Mouse (Mus musculus) limb, embryonic 15.5 days (tissue): Measurements from ENCODE around the gene Smc1b. TPM values are rescaled to one million over a fixed set of nuclear protein-coding genes. Genes with fewer than 3 reads are reported as not detected.

Source experiments
- ATAC-seq: fragments of 200-750 bp; cut with Nextera tagmentation; 2 replicates; pipeline ENCODE4 v1.8.0; 2017; ENCODE audit warnings: low read depth, moderate TSS enrichment; ENCODE audit not compliant: insufficient number of reproducible peaks, low FRiP score, low TSS enrichment
- H3K27ac ChIP-seq: fragments of 300-500 bp; sonication (generic); 2 replicates; pipeline ENCODE4 v1.5.1; 2015; ENCODE audit warnings: moderate library complexity, mild to moderate bottlenecking, inconsistent platforms
- H3K27me3 ChIP-seq: fragments of 300-500 bp; sonication (generic); 2 replicates; pipeline ENCODE4 v1.6.1; 2015; ENCODE audit warnings: inconsistent platforms
- H3K36me3 ChIP-seq: fragments of 300-500 bp; sonication (generic); 2 replicates; pipeline ENCODE4 v1.6.1; 2015; ENCODE audit warnings: inconsistent platforms
- H3K4me1 ChIP-seq: fragments of 300-500 bp; sonication (generic); 2 replicates; pipeline ENCODE4 v1.6.1; 2015; ENCODE audit warnings: inconsistent platforms
- H3K4me2 ChIP-seq: fragments of 300-500 bp; sonication (generic); 2 replicates; pipeline ENCODE4 v1.6.1; 2015; ENCODE audit warnings: mild to moderate bottlenecking, inconsistent platforms
- H3K4me3 ChIP-seq: fragments of 300-500 bp; sonication (generic); 2 replicates; pipeline ENCODE4 v1.5.1; 2015; ENCODE audit warnings: mild to moderate bottlenecking, inconsistent platforms
- H3K9ac ChIP-seq: fragments of 300-500 bp; sonication (generic); 2 replicates; pipeline ENCODE4 v1.6.1; 2015; ENCODE audit warnings: inconsistent platforms
- H3K9me3 ChIP-seq: fragments of 300-500 bp; sonication (generic); 2 replicates; pipeline ENCODE4 v1.6.1; 2016; ENCODE audit warnings: inconsistent platforms
- WGBS: fragments of 180-500 bp; shearing (Covaris S2); methylation state at CpG from one replicate; pipeline ENCODE4 v1.1.7; 2015; 5-methylcytosine and 5-hydroxymethylcytosine counted together
- polyA plus RNA-seq: library from polyadenylated mRNA; unstranded; fragments of >200 nt; fragmentation: Nextera tagmentation; extraction: Ambion mirVana; gene quantifications from 2 replicates; pipeline ENCODE4 v1.2.1, GENCODE M21; 2015

The Smc1b gene
- polyA plus RNA-seq, 1 experiment from 2014 or later, result 0.22 TPM

GRCm38 (mm10) chr15:85161416-85161815 is 29.7 kb upstream of the Smc1b start:
- H3K27ac ChIP-seq, result no peak overlapping the region
- H3K36me3 ChIP-seq, result no peaks in the 10 kb centered on the region
- no peaks in the 10 kb centered on the region for H3K9me3 ChIP-seq
- H3K27me3 ChIP-seq, result no peaks in the 10 kb centered on the region
- ATAC-seq, result no peak
- H3K4me3 ChIP-seq, result no peak overlapping the region
- no peak overlapping the region for H3K4me2 ChIP-seq
- H3K4me1 ChIP-seq, result peaks cover 40% of the 10 kb centered on the region
- H3K9ac ChIP-seq, result no peak overlapping the region

- no peak for ATAC-seq
- no peak overlapping the region for H3K27ac ChIP-seq
- no peak overlapping the region for H3K4me3 ChIP-seq
- no peaks in the 10 kb centered on the region for H3K9me3 ChIP-seq
- no peak overlapping the region for H3K4me2 ChIP-seq
- WGBS, result 50% methylated on average over 4 of the region's 4 CpGs
- H3K36me3 ChIP-seq, result no peaks in the 10 kb centered on the region
- H3K27me3 ChIP-seq, result no peaks in the 10 kb centered on the region
- H3K4me1 ChIP-seq, result peaks cover 19% of the 10 kb centered on the region; the same call in 1 of the 2 replicates
- no peak overlapping the region for H3K9ac ChIP-seq
Observed at GRCm38 (mm10) chr15:85156198-85156597, 24.4 kb upstream of the Smc1b start.

GRCm38 (mm10) chr15:85154091-85154490 is 22.3 kb upstream of the Smc1b start:
- WGBS, result 87% methylated on average over 3 of the region's 3 CpGs
- no peak for ATAC-seq
- H3K27ac ChIP-seq, result no peak overlapping the region
- H3K4me2 ChIP-seq, result no peak overlapping the region
- H3K9me3 ChIP-seq, result no peaks in the 10 kb centered on the region
- H3K27me3 ChIP-seq, result no peaks in the 10 kb centered on the region
- no peaks in the 10 kb centered on the region for H3K36me3 ChIP-seq
- H3K9ac ChIP-seq, result no peak overlapping the region
- peaks cover 19% of the 10 kb centered on the region; the same call in 1 of the 2 replicates for H3K4me1 ChIP-seq
- no peak overlapping the region for H3K4me3 ChIP-seq

- H3K4me2 ChIP-seq, result no peak overlapping the region
- no peak overlapping the region for H3K9ac ChIP-seq
- H3K36me3 ChIP-seq, result no peaks in the 10 kb centered on the region
- ATAC-seq, result no peak
- 65% methylated on average over 3 of the region's 3 CpGs for WGBS
- H3K27ac ChIP-seq, result no peak overlapping the region
- peaks cover 19% of the 10 kb centered on the region; the same call in 1 of the 2 replicates for H3K4me1 ChIP-seq
- H3K9me3 ChIP-seq, result no peaks in the 10 kb centered on the region
- no peak overlapping the region for H3K4me3 ChIP-seq
- no peaks in the 10 kb centered on the region for H3K27me3 ChIP-seq
Observed at GRCm38 (mm10) chr15:85152577-85152976, 20.8 kb upstream of the Smc1b start.

GRCm38 (mm10) chr15:85151433-85151918 is 19.7 kb upstream of the Smc1b start:
- Histone ChIP-seq H3K27ac (no peak overlapping the region), H3K4me2 (no peak overlapping the region), H3K36me3 (no peaks in the 10 kb centered on the region), H3K4me3 (no peak overlapping the region), H3K9me3 (no peaks in the 10 kb centered on the region), H3K9ac (no peak overlapping the region), H3K4me1 (peaks cover 14% of the 10 kb centered on the region; the same call in 1 of the 2 replicates), H3K27me3 (no peaks in the 10 kb centered on the region)
- 27% methylated on average over 13 of the region's 13 CpGs for WGBS
- ATAC-seq, result peak; percentile 69; the same call in 1 of the 2 replicates

GRCm38 (mm10) chr15:85144249-85144648 is 12.5 kb upstream of the Smc1b start:
- no peak overlapping the region for H3K4me3 ChIP-seq
- ATAC-seq, result no peak
- H3K9me3 ChIP-seq, result no peaks in the 10 kb centered on the region
- H3K4me2 ChIP-seq, result no peak overlapping the region
- H3K9ac ChIP-seq, result no peak overlapping the region
- no peak overlapping the region for H3K27ac ChIP-seq
- H3K36me3 ChIP-seq, result no peaks in the 10 kb centered on the region
- no peaks in the 10 kb centered on the region for H3K4me1 ChIP-seq
- WGBS, result 87% methylated on average over 5 of the region's 5 CpGs
- no peaks in the 10 kb centered on the region for H3K27me3 ChIP-seq

- Histone ChIP-seq H3K27ac (no peak overlapping the region), H3K36me3 (no peaks in the 10 kb centered on the region), H3K4me3 (no peak overlapping the region), H3K4me1 (no peaks in the 10 kb centered on the region), H3K4me2 (no peak overlapping the region), H3K27me3 (no peaks in the 10 kb centered on the region), H3K9me3 (no peaks in the 10 kb centered on the region), H3K9ac (no peak overlapping the region)
- 86% methylated on average over 1 of the region's 1 CpGs for WGBS
- ATAC-seq, result no peak
Observed at GRCm38 (mm10) chr15:85143747-85144146, 12.0 kb upstream of the Smc1b start.

- H3K9ac ChIP-seq, result no peak overlapping the region
- WGBS, result 86% methylated on average over 11 of the region's 11 CpGs
Observed at GRCm38 (mm10) chr15:85143161-85143560, 11.4 kb upstream of the Smc1b start.

GRCm38 (mm10) chr15:85142441-85142840 is 10.7 kb upstream of the Smc1b start:
- no peaks in the 10 kb centered on the region for H3K4me1 ChIP-seq
- no peak overlapping the region for H3K27ac ChIP-seq
- no peak overlapping the region for H3K4me2 ChIP-seq
- H3K9ac ChIP-seq, result no peak overlapping the region
- no peaks in the 10 kb centered on the region for H3K9me3 ChIP-seq
- H3K36me3 ChIP-seq, result no peaks in the 10 kb centered on the region
- H3K27me3 ChIP-seq, result no peaks in the 10 kb centered on the region
- H3K4me3 ChIP-seq, result no peak overlapping the region
- no peak for ATAC-seq
- 68% methylated on average over 2 of the region's 2 CpGs for WGBS

More at GRCm38 (mm10) chr15:85143161-85143560, 11.4 kb upstream of the Smc1b start:
- Histone ChIP-seq H3K36me3 (no peaks in the 10 kb centered on the region), H3K9me3 (no peaks in the 10 kb centered on the region), H3K4me1 (no peaks in the 10 kb centered on the region), H3K4me2 (no peak overlapping the region), H3K27me3 (no peaks in the 10 kb centered on the region), H3K4me3 (no peak overlapping the region), H3K27ac (no peak overlapping the region)
- no peak for ATAC-seq

GRCm38 (mm10) chr15:85141290-85141689 is 9.5 kb upstream of the Smc1b start:
- no peak overlapping the region for H3K4me2 ChIP-seq
- H3K27me3 ChIP-seq, result no peaks in the 10 kb centered on the region
- no peak overlapping the region for H3K4me3 ChIP-seq
- H3K9me3 ChIP-seq, result no peaks in the 10 kb centered on the region
- H3K4me1 ChIP-seq, result no peaks in the 10 kb centered on the region
- no peak for ATAC-seq
- no peaks in the 10 kb centered on the region for H3K36me3 ChIP-seq
- H3K9ac ChIP-seq, result no peak overlapping the region
- H3K27ac ChIP-seq, result no peak overlapping the region
- 87% methylated on average over 10 of the region's 10 CpGs for WGBS

GRCm38 (mm10) chr15:85135143-85135542 is 3.4 kb upstream of the Smc1b start:
- Histone ChIP-seq H3K9me3 (no peaks in the 10 kb centered on the region), H3K27ac (no peak overlapping the region), H3K4me3 (no peak overlapping the region), H3K4me2 (no peak overlapping the region), H3K27me3 (no peaks in the 10 kb centered on the region), H3K36me3 (no peaks in the 10 kb centered on the region), H3K9ac (no peak overlapping the region), H3K4me1 (peaks cover 13% of the 10 kb centered on the region)
- ATAC-seq, result no peak
- WGBS, result 43% methylated on average over 9 of the region's 9 CpGs

- no peaks in the 10 kb centered on the region for H3K36me3 ChIP-seq
- H3K9ac ChIP-seq, result peak overlapping the region; percentile 15; the same call in 1 of the 2 replicates
- no peaks in the 10 kb centered on the region for H3K9me3 ChIP-seq
- no peaks in the 10 kb centered on the region for H3K27me3 ChIP-seq
- H3K4me1 ChIP-seq, result peaks cover 13% of the 10 kb centered on the region
- ATAC-seq, result no peak
- no peak overlapping the region for H3K27ac ChIP-seq
- H3K4me3 ChIP-seq, result peak overlapping the region; percentile 38
- H3K4me2 ChIP-seq, result peak overlapping the region; percentile 65
- 16% methylated on average over 10 of the region's 10 CpGs for WGBS
Observed at GRCm38 (mm10) chr15:85132193-85132520, 393 bp upstream of the Smc1b start.

GRCm38 (mm10) chr15:85085641-85086040 is 46.1 kb downstream of the Smc1b start:
- no peak overlapping the region for H3K27ac ChIP-seq
- H3K4me2 ChIP-seq, result no peak overlapping the region
- no peaks in the 10 kb centered on the region for H3K27me3 ChIP-seq
- no peak overlapping the region for H3K4me3 ChIP-seq
- WGBS, result 57% methylated on average over 1 of the region's 1 CpGs
- H3K36me3 ChIP-seq, result no peaks in the 10 kb centered on the region
- no peaks in the 10 kb centered on the region for H3K9me3 ChIP-seq
- H3K4me1 ChIP-seq, result no peaks in the 10 kb centered on the region
- no peak overlapping the region for H3K9ac ChIP-seq
- ATAC-seq, result no peak
